Mouse (Mus musculus) CH12.LX (cell line): ENCODE measurements around the gene Ptpn14. TPM values are rescaled to one million over a fixed set of nuclear protein-coding genes. Genes with fewer than 3 reads are reported as not detected.

Experiments used
- DNase-seq: peaks from one replicate; pipeline ENCODE4 v3.0.0-alpha.2; 2013; ENCODE audit errors: extremely low read depth
- H3K27ac ChIP-seq: 2 replicates; pipeline ENCODE4 v1.5.1; 2012; ENCODE audit warnings: low read depth, mild to moderate bottlenecking, control low read depth, moderate library complexity; ENCODE audit not compliant: insufficient read depth
- H3K27me3 ChIP-seq: replicated peaks from 2 replicates; pipeline ENCODE3; 2012; ENCODE audit warnings: inconsistent platforms
- H3K36me3 ChIP-seq, 2 experiments: replicated peaks in 1 of 2; 2 replicates each; pipeline versions ENCODE3 to v1.6.1; 2012; ENCODE audit warnings: inconsistent platforms in 1 of 2, low read length in 1 of 2, mild to moderate bottlenecking in 1 of 2, mixed read lengths in 1 of 2, moderate library complexity in 1 of 2; ENCODE audit not compliant: control insufficient read depth in 1 of 2, insufficient read depth in 1 of 2
- H3K4me1 ChIP-seq, 2 experiments: 2 replicates each; pipeline ENCODE4 v1.6.1; 2012; ENCODE audit warnings: inconsistent platforms in 1 of 2, moderate library complexity in 1 of 2; ENCODE audit not compliant: insufficient read depth in 2 of 2, control insufficient read depth in 1 of 2
- H3K4me2 ChIP-seq: 2 replicates; pipeline ENCODE4 v1.6.1; 2012; ENCODE audit warnings: low read depth, mild to moderate bottlenecking, control low read depth; ENCODE audit not compliant: poor library complexity, insufficient read depth, severe bottlenecking
- H3K4me3 ChIP-seq, 3 experiments: fragments of 150-350 bp in 1 of 3; sonication (generic) in 1 of 3; replicated peaks in 1 of 3; 2 replicates each; pipeline versions ENCODE3 to v1.5.1; 2011 to 2012; ENCODE audit warnings: low read depth in 2 of 3, low read length in 2 of 3, mild to moderate bottlenecking in 2 of 3, moderate library complexity in 2 of 3, control low read depth in 1 of 3, improper control_type of control experiment in 1 of 3, inconsistent platforms in 1 of 3, mixed read lengths in 1 of 3; ENCODE audit not compliant: poor library complexity in 1 of 3
- H3K79me2 ChIP-seq: replicated peaks from 2 replicates; pipeline ENCODE4 v1.6.1; 2012; ENCODE audit warnings: mild to moderate bottlenecking, moderate library complexity; ENCODE audit not compliant: control insufficient read depth, poor library complexity, insufficient read depth, severe bottlenecking; ENCODE audit errors: extremely low read depth
- H3K9ac ChIP-seq: 2 replicates; pipeline ENCODE4 v1.6.1; 2012; ENCODE audit warnings: low read depth, mild to moderate bottlenecking, control low read depth, moderate library complexity; ENCODE audit not compliant: insufficient read depth
- H3K9me3 ChIP-seq: replicated peaks from 2 replicates; pipeline ENCODE3; 2012; ENCODE audit warnings: low read length, inconsistent platforms, mixed read lengths
- CHD2 ChIP-seq: IDR thresholded peaks from 2 replicates; pipeline ENCODE4 v1.6.1; 2011; ENCODE audit warnings: low read length, improper control_type of control experiment
- ETS1 ChIP-seq: conservative IDR thresholded peaks from 2 replicates; pipeline ENCODE4 v1.6.1; 2012; ENCODE audit warnings: low read depth, mild to moderate bottlenecking, inconsistent platforms, low read length, improper control_type of control experiment, moderate library complexity
- HCFC1 ChIP-seq: IDR thresholded peaks from 2 replicates; pipeline ENCODE4 v1.6.1; 2012; ENCODE audit warnings: low read depth, mild to moderate bottlenecking, inconsistent platforms, low read length, improper control_type of control experiment
- JUN ChIP-seq: IDR thresholded peaks from 2 replicates; pipeline ENCODE4 v1.6.1; 2011; ENCODE audit warnings: low read depth, mild to moderate bottlenecking, low read length, improper control_type of control experiment, moderate library complexity; ENCODE audit not compliant: insufficient read depth
- MAX ChIP-seq: IDR thresholded peaks from 2 replicates; pipeline ENCODE4 v1.6.1; 2011; ENCODE audit warnings: low read length, improper control_type of control experiment
- MEF2A ChIP-seq: IDR thresholded peaks from 2 replicates; pipeline ENCODE4 v1.6.1; 2014; ENCODE audit warnings: low read depth, mild to moderate bottlenecking, inconsistent platforms, low read length, improper control_type of control experiment, borderline replicate concordance
- MXI1 ChIP-seq: IDR thresholded peaks from 2 replicates; pipeline ENCODE4 v1.6.1; 2011; ENCODE audit warnings: mild to moderate bottlenecking, low read depth, low read length, improper control_type of control experiment
- NELFE ChIP-seq: IDR thresholded peaks from 2 replicates; pipeline ENCODE4 v1.6.1; 2011; ENCODE audit warnings: low read depth, low read length, improper control_type of control experiment
- NRF1 ChIP-seq: IDR thresholded peaks from 2 replicates; pipeline ENCODE4 v1.6.1; 2014; ENCODE audit warnings: low read depth, mild to moderate bottlenecking, inconsistent platforms, low read length, improper control_type of control experiment, moderate library complexity
- PAX5 ChIP-seq: IDR thresholded peaks from 2 replicates; pipeline ENCODE4 v1.6.1; 2012; ENCODE audit warnings: low read length, inconsistent platforms, mixed read lengths
- POLR2AphosphoS2 ChIP-seq: IDR thresholded peaks from 2 replicates; pipeline ENCODE4 v1.6.1; 2011; ENCODE audit warnings: low read depth, low read length, improper control_type of control experiment
- RCOR1 ChIP-seq: conservative IDR thresholded peaks from 2 replicates; pipeline ENCODE4 v1.6.1; 2012; ENCODE audit warnings: low read depth, mild to moderate bottlenecking, inconsistent platforms, low read length, improper control_type of control experiment
- SIN3A ChIP-seq: IDR thresholded peaks from 2 replicates; pipeline ENCODE4 v1.6.1; 2012; ENCODE audit warnings: low read length, improper control_type of control experiment, inconsistent platforms
- SMC3 ChIP-seq: IDR thresholded peaks from 2 replicates; pipeline ENCODE4 v1.6.1; 2011; ENCODE audit warnings: low read depth, low read length, improper control_type of control experiment
- UBTF ChIP-seq: IDR thresholded peaks from 2 replicates; pipeline ENCODE4 v1.6.1; 2012; ENCODE audit warnings: low read depth, mild to moderate bottlenecking, inconsistent platforms, low read length, improper control_type of control experiment, moderate library complexity
- USF1 ChIP-seq: IDR thresholded peaks from 2 replicates; pipeline ENCODE4 v1.6.1; 2014; ENCODE audit warnings: low read depth, mild to moderate bottlenecking, inconsistent platforms, low read length, improper control_type of control experiment
- ZC3H11A ChIP-seq: IDR thresholded peaks from 2 replicates; pipeline ENCODE4 v1.6.1; 2012; ENCODE audit warnings: low read depth, mild to moderate bottlenecking, inconsistent platforms, low read length, improper control_type of control experiment
- ZMIZ1 ChIP-seq: IDR thresholded peaks from 2 replicates; pipeline ENCODE4 v1.6.1; 2012; ENCODE audit warnings: low read depth, mild to moderate bottlenecking, inconsistent platforms, low read length, improper control_type of control experiment
- ZNF384 ChIP-seq: IDR thresholded peaks from 2 replicates; pipeline ENCODE4 v1.6.1; 2012; ENCODE audit warnings: low read depth, low read length, improper control_type of control experiment, inconsistent platforms
- dilution Hi-C: fragments of 300-500 bp; cut with MboI; formaldehyde crosslinking; loops from 2 replicates; pipeline ENCODE4 v1.14.3; 2020; ENCODE audit warnings: low sequenced_read_pairs; ENCODE audit not compliant: extremely low pct_unique_long_range_greater_than_20kb, extremely low pct_ligation_motif_present
- in situ Hi-C: fragments of 300-500 bp; cut with MboI; formaldehyde crosslinking; loops from 3 replicates; pipeline ENCODE4 v1.14.3; 2019; ENCODE audit warnings: low sequenced_read_pairs, low pct_ligation_motif_present, low pct_unique_long_range_greater_than_20kb, mixed read lengths
- polyA plus RNA-seq: library from polyadenylated mRNA; unstranded; fragments of >175 nt; gene quantifications from 2 replicates; pipeline ENCODE4 v1.2.1, GENCODE M21; 2012; ENCODE audit warnings: low read depth; ENCODE audit not compliant: insufficient read length
- total RNA-seq, 2 experiments: library from RNA; depleted of rRNA; stranded (reverse); fragments of 300-350 nt in 1 of 2; fragments of >200 nt in 1 of 2; gene quantifications; 2 replicates each; pipeline ENCODE4 v1.2.3; 2012 to 2014

The Ptpn14 gene
- total and polyA plus RNA-seq, 3 experiments, result under 0.01 to 0.10 TPM; not detected in 1

GRCm38 (mm10) chr1:189884951-189885350, 156.9 kb downstream of the Ptpn14 start:
- Histone ChIP-seq H3K9me3 (no peaks in the 10 kb centered on the region), H3K27ac (no peak overlapping the region), H3K9ac (no peak overlapping the region), H3K79me2 (no peaks in the 10 kb centered on the region), H3K36me3 (peaks cover 29 to 98% of the 10 kb centered on the region in 2 experiments), H3K4me2 (no peak overlapping the region), H3K4me1 (no peaks in the 10 kb centered on the region), H3K27me3 (no peaks in the 10 kb centered on the region), H3K4me3 (no peak overlapping the region)
- dilution Hi-C loops, result no loop called here
- DNase-seq, result no peak
- TF ChIP-seq NELFE (no peak), CHD2 (no peak), SIN3A (no peak), POLR2AphosphoS2 (no peak), MAX (no peak), HCFC1 (no peak), JUN (no peak), PAX5 (no peak), ETS1 (no peak), NRF1 (no peak), UBTF (no peak)
- TF ChIP-seq, all 38 proteins: peak for 0
- in situ Hi-C loops, result loop anchor here (5.0 kb wide), 3 partner anchors 37 to 178 kb away; partner anchors contain the start of gene Smyd2

GRCm38 (mm10) chr1:189885975-189886374, 157.9 kb downstream of the Ptpn14 start:
- Histone ChIP-seq H3K9ac (no peak overlapping the region), H3K27ac (no peak overlapping the region), H3K36me3 (peaks cover 26 to 98% of the 10 kb centered on the region in 2 experiments), H3K4me2 (no peak overlapping the region), H3K4me3 (no peak overlapping the region), H3K79me2 (no peaks in the 10 kb centered on the region), H3K27me3 (no peaks in the 10 kb centered on the region), H3K4me1 (no peaks in the 10 kb centered on the region), H3K9me3 (no peaks in the 10 kb centered on the region)
- in situ Hi-C loops, result loop anchor here (5.0 kb wide), 2 partner anchors 36 to 86 kb away; partner anchors contain the start of gene Smyd2
- dilution Hi-C loops, result no loop called here
- no peak for DNase-seq
- no peak for TF ChIP-seq SMC3
- TF ChIP-seq ZMIZ1, result no peak
- TF ChIP-seq ZNF384, result no peak
- TF ChIP-seq MEF2A, result no peak
- TF ChIP-seq MXI1, result no peak
- TF ChIP-seq USF1, result no peak
- no peak for TF ChIP-seq RCOR1
- no peak for TF ChIP-seq POLR2AphosphoS2
- no peak for TF ChIP-seq ZC3H11A
- TF ChIP-seq PAX5, result no peak
